In the genomic region with DNA sequence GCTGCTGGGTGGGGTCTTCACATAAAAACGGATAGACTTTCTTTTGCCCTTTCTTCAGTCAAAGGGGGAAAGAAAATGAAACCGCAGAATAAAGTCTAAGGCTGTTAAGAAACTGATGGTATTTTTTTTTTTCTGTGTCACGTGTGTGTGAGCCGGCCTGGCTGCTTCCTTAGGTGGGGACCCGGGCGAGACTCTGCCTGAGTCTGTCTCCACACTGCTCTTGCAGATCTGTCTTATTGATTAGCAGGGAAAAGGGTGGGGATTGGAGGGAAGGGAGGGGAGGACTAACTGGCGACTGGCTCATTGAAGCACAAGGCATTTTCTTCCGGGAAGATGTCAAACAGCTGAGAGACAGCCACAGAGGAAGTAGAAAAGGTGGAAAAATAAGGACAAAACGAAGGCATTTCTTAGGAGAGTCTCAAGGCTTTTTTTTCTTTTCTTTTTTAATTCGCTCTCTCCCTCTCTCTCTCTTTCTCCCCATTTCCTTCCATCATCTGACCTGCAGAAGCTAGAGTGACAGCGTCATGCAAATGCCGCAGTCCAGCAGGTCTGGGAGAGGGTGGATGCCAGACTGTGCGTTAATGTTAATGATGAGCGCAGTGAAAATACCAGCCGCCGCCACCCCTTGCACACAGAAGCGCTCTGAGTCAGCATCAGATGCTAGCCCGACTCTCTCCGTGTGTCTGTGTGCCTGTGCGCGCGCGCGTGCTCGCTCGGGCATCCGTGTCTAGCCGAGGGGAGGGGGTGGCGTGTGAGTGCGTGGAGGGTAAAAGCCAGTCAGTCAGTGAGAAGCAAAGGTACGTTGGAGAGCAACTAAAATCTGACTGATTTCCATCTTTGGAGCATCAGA, we compare ENCODE assay signal across 8 mouse cellular contexts. TPM values are rescaled to one million over a fixed set of nuclear protein-coding genes. Genes with fewer than 3 reads are reported as not detected.
DNase-seq lines count a peak whose midpoint lies in the region; ATAC-seq lines count a peak whose summit lies in the region.

No protein-coding gene starts in this region.

- peak; percentile 94 for ATAC-seq in hindbrain, embryonic 13.5 days (ENCODE audit: low FRiP score)
- ATAC-seq in erythroid progenitor cell, adult 5-6 weeks (replicated peaks; ENCODE audit: low FRiP score, poor library complexity, severe bottlenecking), result no peak

- no peaks in the 10 kb centered on the region for H3K36me3 ChIP-seq in hindbrain, embryonic 13.5 days

- no peaks in the 10 kb centered on the region for H3K27me3 ChIP-seq in hindbrain, embryonic 13.5 days

- H3K27ac ChIP-seq in hindbrain, embryonic 13.5 days, result peak overlapping the region; percentile 97

- no peaks in the 10 kb centered on the region for H3K9me3 ChIP-seq in hindbrain, embryonic 13.5 days

- H3K4me1 ChIP-seq in hindbrain, embryonic 13.5 days (replicated peaks), result peaks cover 37% of the 10 kb centered on the region

- H3K4me2 ChIP-seq in hindbrain, embryonic 13.5 days, result peak overlapping the region; percentile 68

- WGBS in hindbrain, embryonic 13.5 days, result 2% methylated on average over 31 of the region's 31 CpGs

- peak; percentile 74 for DNase-seq in ZHBTc4 (ENCODE audit: low read depth, low spot score)
- DNase-seq in cerebellum, postnatal 10 days, result peak; percentile 93 to 94
- DNase-seq in frontal cortex, postnatal 25 days (ENCODE audit: low spot score in 2 of 2), result peak; percentile 57 to 78
- DNase-seq in left cerebral cortex, adult 11 months (ENCODE audit: low spot score), result peak; percentile 79
- DNase-seq in lung, postnatal 25 days (ENCODE audit: low spot score), result peak; percentile 31
- DNase-seq in right cerebral cortex, adult 18-20 months, result peak; percentile 93

- H3K4me3 ChIP-seq in hindbrain, embryonic 13.5 days, result peak overlapping the region; percentile 43

- peak overlapping the region; percentile 83 for H3K9ac ChIP-seq in hindbrain, embryonic 13.5 days

RNA-seq across cellular contexts. Expression of a gene that starts 42.2 kb away (rescaled TPM):
- not detected in 2 replicates for polyA plus RNA-seq in hindbrain, embryonic 13.5 days (2015; fragmentation: Nextera tagmentation; extraction: Ambion mirVana)
- not detected in 2 replicates for total RNA-seq in erythroid progenitor cell, adult 5-6 weeks (2015; ENCODE audit: low replicate concordance)
- not detected in 2 replicates for total RNA-seq in erythroid progenitor cell, adult 5-6 weeks (2017; ENCODE audit: low replicate concordance)

Comparison
In these comparisons a context has a peak if more than half of its experiments do, and no peak if none do; other contexts are left out.
1. DNase-seq: peak in every context shown above with its lines; median percentile 94 in cerebellum, postnatal 10 days; 93 in right cerebral cortex, adult 18-20 months; 79 in left cerebral cortex, adult 11 months; 74 in ZHBTc4; 68 in frontal cortex, postnatal 25 days; 31 in lung, postnatal 25 days.